Mouse (Mus musculus) heart, embryonic 15.5 days (tissue): ENCODE results near the gene Cyp4f37. TPM values are rescaled to one million over a fixed set of nuclear protein-coding genes. Genes with fewer than 3 reads are reported as not detected.

Source experiments
- polyA plus RNA-seq: library from polyadenylated mRNA; unstranded; fragments of >200 nt; fragmentation: Nextera tagmentation; extraction: Ambion mirVana; gene quantifications from 2 replicates; pipeline ENCODE4 v1.2.1, GENCODE M21; 2015

The Cyp4f37 gene
- polyA plus RNA-seq, 1 experiment from 2014 or later, result not detected

Other genes starting within 250 kb of the Cyp4f37 start
- gene Wiz, start 231.9 kb upstream of the Cyp4f37 start, polyA plus RNA-seq, result 13.1 and 16.9 TPM in 2 replicates
- 1.9 and 10.0 TPM in 2 replicates for gene Rasal3, start 217.7 kb upstream of the Cyp4f37 start, polyA plus RNA-seq
- 0.30 and 2.2 TPM in 2 replicates for gene Pglyrp2, start 197.1 kb upstream of the Cyp4f37 start, polyA plus RNA-seq
- gene Cyp4f39, start 168.6 kb upstream of the Cyp4f37 start, polyA plus RNA-seq, result 0.49 and 0.58 TPM in 2 replicates
- 7.0 and 7.3 TPM in 2 replicates for gene Cyp4f17, start 115.3 kb upstream of the Cyp4f37 start, polyA plus RNA-seq
- gene Cyp4f16, start 84.8 kb upstream of the Cyp4f37 start, polyA plus RNA-seq, result 15.2 and 18.9 TPM in 2 replicates
- not detected in 2 replicates for gene Cyp4f40, start 37.6 kb downstream of the Cyp4f37 start, polyA plus RNA-seq
- 0.19 TPM in 1 of 2 replicates, not detected in the other for gene Cyp4f15, start 64.3 kb downstream of the Cyp4f37 start, polyA plus RNA-seq
- 18.1 and 20.5 TPM in 2 replicates for gene Zfp871, start 167.0 kb downstream of the Cyp4f37 start, polyA plus RNA-seq
- 1.1 and 1.3 TPM in 2 replicates for gene Zfp811, start 188.6 kb downstream of the Cyp4f37 start, polyA plus RNA-seq
- gene Zfp799, start 209.0 kb downstream of the Cyp4f37 start, polyA plus RNA-seq, result 6.2 and 8.2 TPM in 2 replicates